Mouse (Mus musculus) CD4-positive, CD25-positive, alpha-beta regulatory T cell, adult 4 months (primary cell): ENCODE data around the gene Ripor3. TPM values are rescaled to one million over a fixed set of nuclear protein-coding genes. Genes with fewer than 3 reads are reported as not detected.

Experiments
- ATAC-seq: one replicate; pipeline ENCODE4 v1.8.0; 2017
- polyA plus RNA-seq, 2 experiments: library from polyadenylated mRNA; unstranded; fragments of 100-300 nt; shearing (Covaris generic); gene quantifications; one replicate each; pipeline ENCODE4 v1.2.1; 2017

The Ripor3 gene
- polyA plus RNA-seq, 2 experiments from 2014 or later, result 0.17 to 0.63 TPM

DNA sequence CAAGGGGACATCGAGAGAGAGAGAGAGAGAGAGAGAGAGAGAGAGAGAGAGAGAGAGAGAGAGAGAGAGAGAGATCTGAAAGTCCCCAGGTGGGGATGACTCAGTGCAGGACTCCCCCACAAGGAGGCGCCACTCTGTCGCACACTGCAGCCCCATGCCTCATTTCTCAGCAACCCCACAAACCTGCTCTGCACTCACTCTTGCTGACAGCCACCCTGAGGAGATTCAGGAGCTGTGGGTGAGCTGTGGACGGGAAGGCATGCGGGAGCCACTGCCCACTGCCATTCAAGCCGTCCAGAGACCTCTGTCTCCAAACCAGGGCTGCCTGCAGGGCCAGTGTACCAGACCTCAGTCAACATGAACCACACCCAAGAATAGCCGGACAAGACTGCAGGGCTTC, 23.7 kb downstream of the Ripor3 start:
- ATAC-seq, result peak; percentile 68

DNA sequence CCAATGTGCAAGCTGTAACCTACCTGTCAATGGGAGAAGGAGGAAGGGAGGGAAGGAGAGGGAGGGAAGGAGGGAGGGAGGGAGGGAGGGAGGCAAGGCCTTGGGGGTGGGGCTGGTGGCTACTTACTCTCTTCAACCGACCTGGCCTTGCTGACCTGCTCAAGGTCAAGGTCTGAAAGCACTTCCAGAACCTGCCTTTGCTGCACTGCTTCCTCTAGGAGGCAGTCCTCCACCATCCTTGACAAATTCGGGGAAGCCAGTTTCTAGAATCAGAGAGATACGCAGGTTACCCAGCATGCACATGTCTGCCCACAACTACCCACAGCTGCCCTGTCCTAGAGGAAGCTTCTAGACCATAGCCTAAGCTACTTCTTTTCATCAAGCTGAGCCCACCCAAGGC, 25.5 kb downstream of the Ripor3 start:
- ATAC-seq, result no peak

GRCm38 (mm10) chr2:167984371-167984770, 26.0 kb downstream of the Ripor3 start:
- ATAC-seq, result no peak

DNA sequence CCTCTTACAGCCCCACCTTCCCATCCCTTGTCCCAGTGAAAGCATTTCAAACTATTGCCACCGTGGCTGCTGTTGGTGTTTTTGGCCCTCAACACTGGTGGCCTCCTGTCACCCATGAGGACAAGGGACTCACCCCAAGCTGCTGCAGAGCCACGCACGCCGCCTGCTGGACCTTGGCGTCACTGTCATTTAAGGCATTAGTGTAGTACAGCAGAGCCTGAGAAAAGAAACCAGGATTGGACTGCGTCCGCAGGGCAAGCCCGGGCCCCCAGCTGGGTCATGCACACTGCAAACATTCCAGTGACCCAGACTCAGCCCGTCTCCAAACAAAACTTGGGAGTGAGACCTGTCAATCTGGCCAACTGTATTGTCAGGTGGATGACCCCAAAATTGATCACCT, 27.8 kb downstream of the Ripor3 start:
- ATAC-seq, result no peak

DNA sequence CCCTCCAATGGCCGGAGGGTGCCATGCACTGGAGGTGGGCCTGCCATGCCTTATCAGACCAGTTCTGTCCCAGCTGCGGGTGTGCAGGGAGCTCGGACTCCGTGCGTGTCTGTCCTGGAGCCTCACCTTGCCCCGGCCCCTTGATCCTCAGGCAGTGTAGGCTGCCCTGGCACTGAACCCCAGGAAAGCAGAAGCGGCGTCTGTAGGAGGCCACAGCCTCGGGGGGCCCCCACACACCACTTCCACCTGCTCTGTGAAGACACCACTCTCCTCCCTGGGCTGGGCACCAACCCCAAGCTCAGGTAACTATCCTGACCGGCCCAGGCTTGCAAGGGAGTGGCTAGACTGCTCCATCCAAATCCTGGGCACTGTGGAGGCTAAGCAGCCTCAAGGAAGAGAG, 30.0 kb downstream of the Ripor3 start:
- ATAC-seq, result no peak

- no peak for ATAC-seq
Measured at GRCm38 (mm10) chr2:167978271-167978670, 32.1 kb downstream of the Ripor3 start.

GRCm38 (mm10) chr2:167975746-167976145, 34.7 kb downstream of the Ripor3 start:
- peak; percentile 40 for ATAC-seq

- no peak for ATAC-seq
Measured at GRCm38 (mm10) chr2:167972809-167973208, 37.6 kb downstream of the Ripor3 start.

DNA sequence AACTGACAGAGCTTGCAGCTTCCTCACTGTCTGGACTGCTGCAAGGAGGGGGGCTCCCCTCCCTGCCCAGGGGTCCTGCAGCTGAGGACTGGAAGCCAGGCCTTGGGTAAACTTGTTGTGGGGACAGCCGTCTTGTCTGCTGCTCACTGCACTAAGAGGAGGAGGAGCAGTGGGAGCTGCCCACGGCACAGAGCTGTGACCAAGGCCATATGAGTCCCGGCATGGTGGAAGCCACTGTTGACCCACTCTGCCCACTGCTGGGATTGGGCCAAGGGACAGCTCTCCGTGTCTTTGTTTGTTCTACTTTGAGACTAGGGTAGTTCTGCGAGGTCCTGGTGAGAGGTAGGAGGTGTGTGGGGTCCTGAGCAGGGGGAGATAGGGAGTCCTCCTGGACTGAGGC, 38.3 kb downstream of the Ripor3 start:
- ATAC-seq, result no peak

DNA sequence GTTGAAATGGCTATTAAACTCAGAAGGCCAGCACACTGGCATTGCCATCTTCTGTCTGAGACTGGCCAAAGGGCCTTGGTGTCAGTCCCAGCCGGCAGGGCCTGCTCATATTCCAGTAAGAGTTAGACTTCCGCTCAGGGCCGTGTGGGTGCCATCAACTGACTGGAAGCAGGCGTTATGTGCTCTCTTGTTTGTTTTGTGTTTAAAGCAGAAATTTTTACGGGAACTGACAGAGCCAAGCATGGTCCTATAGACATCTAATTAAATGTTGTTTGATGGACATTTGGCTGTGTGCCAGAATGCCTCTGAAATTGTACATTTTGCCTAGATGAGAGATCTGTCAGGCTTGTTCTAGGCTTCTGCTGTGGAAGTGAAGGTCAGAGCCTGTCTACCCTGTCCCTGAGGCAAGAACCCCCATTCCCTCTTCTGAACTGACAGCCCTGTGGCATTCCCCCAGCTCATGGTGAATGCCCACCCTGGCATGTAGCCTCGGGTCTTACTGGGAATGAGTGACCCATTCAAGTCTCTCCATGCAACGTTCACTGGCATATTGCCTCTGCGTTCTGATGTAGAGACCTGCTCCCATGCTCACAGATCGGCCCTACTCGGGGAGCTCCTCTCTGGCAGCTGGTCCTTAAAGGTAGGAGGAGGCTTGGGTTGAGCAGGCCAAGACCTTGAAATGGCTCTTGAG, 40.4 kb downstream of the Ripor3 start:
- ATAC-seq, result no peak

DNA sequence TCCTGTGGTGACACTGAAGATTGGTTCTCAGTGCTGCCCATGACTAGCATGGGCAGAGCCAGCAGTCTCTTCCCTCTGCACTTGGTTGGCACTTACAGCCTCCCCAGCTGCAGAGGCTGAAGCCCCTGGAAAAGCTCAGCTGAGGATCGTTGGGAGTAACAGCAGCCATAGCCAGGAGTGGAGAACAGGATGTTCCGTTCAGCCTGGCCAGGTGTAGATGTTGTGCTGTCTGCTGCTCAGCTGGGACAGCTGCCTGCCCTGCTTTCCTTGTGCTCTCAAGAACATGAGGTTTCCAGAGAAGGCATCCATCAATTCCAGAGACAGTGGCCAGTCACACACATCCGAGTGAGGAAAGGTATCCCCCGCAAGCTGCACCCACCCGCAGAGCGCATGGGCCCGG, 41.9 kb downstream of the Ripor3 start:
- ATAC-seq, result no peak

DNA sequence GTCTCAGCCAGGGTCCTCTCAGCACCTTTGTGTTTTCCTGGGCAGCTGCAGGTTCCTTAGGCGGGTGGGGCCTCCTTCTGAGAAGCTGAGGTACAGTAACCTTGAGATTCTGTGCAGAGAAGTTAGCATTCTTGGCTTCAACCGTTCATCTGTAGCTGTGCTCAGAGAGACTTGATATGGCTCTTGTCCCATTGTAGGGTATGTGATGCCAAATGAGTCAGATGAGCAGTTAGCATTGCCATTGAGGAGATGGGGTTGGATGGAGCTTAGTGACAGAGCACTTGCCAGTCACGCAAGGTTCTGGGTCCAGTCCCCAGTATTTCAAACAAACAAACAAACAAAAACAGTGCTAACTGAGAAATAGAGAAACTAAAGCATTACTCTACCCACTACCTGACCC, 44.5 kb downstream of the Ripor3 start:
- no peak for ATAC-seq

DNA sequence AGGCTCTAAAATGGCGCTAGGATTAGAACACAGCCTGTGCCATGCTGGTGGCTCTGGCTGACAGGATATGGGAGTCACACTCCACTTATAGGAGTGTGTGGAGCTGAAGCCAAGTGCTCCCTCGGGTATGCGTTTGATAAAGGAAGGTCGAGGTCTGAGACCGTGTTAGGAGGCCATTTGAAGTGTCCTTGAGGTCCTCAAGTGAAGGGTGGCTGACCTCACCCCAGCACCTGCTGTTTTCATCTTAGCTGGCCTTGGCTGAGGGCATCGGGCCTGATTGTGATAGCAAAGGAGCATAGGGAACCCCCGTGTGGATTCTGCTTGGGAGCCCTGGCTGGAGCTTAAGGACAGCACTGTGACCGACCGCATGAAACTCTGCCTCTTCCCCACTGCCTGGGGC, 46.1 kb downstream of the Ripor3 start:
- ATAC-seq, result no peak

DNA sequence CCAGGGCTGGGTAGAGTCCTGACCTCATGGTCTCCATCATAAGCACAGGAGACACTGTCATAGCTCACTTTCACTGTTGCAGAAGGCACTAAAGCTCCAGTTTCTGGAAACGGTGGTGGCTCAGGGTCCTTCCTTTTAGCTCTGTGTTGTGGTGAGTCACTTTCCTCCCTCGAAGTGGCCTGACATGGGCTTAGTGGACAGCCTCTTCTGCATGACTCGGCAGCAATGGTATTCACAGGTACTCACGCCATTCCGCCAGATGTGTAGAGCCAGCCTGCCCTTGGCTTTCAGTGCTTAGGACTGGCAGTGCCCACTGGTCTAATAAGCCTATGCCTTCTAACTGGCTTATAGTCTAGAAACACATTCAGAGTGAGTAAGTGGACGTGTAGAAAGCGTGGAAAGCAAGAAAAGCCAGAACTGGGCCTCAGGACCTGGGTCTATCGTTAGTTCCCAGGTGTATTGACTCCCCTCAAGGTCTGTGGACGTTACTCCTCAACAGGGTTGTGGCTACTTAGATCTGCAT, 46.6 kb downstream of the Ripor3 start:
- ATAC-seq, result no peak

- no peak for ATAC-seq
Measured at GRCm38 (mm10) chr2:167963176-167963575, 47.2 kb downstream of the Ripor3 start.

DNA sequence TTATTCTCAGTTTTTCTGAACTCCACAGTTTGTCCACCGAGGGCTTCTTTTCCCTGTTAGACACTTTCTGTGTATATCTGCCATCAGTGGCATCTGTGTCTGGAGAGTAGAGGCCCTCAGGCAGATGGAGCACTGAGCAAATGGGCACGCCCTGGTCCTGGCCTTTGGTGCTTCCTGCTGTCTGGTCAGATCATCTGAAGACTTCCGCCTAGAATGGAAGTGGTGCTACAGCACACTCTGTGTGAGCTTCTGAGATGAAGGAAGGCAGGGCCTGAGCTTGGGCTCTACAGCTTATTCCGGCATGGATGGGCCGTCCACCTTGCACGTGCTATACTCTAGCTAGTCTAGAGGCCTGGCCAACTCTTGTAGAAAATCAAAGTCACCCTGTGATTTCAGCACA, 48.1 kb downstream of the Ripor3 start:
- peak; percentile 29 for ATAC-seq

- ATAC-seq, result no peak
Measured at GRCm38 (mm10) chr2:167960584-167960983, 49.8 kb downstream of the Ripor3 start.

GRCm38 (mm10) chr2:167959996-167960395, 50.4 kb downstream of the Ripor3 start:
- peak; percentile 62 for ATAC-seq

DNA sequence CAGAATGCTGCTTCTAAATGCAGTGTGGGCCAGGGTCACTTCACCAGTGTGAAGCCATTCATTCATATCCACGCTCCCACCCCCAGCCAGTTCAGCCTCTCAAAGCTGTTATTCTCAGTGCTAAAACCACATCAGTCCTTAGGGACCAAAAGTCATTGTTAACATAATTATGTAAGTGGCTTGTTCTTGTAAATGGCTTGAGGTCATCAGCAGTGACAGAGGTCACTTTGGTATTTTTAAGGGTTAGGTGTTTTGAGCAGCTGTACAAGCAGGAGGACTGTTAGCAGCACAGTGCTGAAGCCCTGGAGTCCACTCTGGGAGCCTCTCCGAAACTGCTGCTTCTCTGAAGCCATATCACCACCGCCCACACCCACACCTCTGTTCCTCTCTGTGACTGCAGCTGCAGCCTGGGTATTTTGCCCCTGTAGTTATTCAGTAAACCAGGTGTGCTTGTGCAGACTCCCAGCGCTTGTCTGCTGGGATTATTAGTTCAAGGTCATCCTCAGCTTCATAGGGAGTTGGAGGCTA, 51.0 kb downstream of the Ripor3 start:
- ATAC-seq, result peak; percentile 24

DNA sequence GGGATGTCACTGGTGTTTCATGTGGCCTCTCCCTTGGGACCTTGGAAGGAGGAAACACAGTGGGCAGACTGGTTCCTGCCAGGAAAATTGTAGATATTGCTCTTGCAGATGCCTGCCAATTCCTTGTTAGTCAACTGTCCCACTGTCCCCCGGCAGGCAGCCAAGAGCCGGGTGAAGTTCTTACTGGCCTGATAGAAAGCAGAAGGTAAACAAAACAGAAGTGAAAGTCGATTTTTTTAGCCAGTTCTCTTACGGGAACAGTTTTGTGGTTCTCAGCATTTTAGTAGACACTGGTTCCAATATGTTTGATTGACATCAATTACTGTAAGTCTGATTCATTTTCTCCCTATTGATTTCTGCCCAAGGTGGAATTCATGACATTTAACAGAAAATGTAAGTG, 51.6 kb downstream of the Ripor3 start:
- peak; percentile 21 for ATAC-seq

DNA sequence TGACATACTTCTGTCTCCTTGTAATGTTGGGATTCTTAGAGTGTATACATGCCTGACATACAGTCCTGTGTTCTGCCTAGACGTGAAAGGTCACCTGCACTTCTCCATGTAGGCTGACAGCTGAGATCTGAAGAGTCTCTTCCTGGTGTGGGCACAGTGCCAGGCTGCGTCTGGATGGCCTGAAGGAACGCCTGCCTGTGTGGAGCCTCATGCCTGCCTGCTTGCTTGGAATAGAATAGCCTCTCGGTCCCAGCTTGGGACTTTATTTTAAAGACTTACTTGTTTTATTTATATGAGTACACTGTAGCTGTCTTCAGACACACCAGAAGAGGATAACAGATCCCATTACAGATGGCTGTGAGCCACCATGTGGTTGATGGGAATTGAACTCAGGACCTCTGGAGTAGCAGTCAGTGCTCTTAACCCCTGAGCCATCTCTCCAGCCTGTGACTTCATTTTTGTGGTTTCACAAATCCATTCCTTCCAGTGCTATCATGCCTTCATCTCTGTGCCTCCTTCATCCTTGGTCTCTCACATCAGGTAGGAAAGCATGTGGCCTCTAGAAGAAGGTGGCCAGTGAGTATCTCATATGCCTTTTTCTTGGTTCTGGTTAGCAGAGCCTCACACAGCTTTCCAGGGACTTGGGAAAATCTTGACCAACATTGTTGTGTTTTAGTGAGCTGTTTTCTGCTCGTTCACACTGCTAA, 52.2 kb downstream of the Ripor3 start:
- ATAC-seq, result no peak

- ATAC-seq, result no peak
Measured at GRCm38 (mm10) chr2:167957539-167957938, 52.9 kb downstream of the Ripor3 start.

GRCm38 (mm10) chr2:167954928-167955327, 55.5 kb downstream of the Ripor3 start:
- ATAC-seq, result no peak

DNA sequence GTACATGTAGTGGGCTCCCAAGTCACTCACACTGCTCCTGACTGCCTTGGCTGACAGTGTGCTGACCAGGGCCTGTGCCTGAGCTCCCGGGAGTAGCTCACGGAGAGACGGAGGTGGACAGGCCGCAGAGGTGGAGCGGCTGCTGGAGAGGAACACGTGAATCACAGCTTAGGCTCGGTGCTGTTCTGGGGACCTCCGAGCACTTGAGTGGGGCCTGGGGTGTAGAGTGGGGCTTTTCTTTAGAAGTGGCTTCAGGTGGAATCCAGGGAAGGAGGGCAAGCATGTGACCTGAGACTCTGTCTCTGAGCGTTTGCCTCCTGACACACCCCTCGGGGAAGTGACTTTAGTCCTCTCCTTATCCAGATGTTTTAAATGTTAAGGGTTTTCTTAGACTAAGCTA, 56.6 kb downstream of the Ripor3 start:
- no peak for ATAC-seq
